Mouse (Mus musculus): ENCODE results near the gene Mto1. TPM values are rescaled to one million over a fixed set of nuclear protein-coding genes. Genes with fewer than 3 reads are reported as not detected.
"Not testable (repeated sequence)": the region's sequence is repeated elsewhere in the genome, so short reads cannot be mapped to it uniquely, and the experiment has no call there.

Mto1 gene
- polyA plus RNA-seq, 1 experiment from 2014 or later, result 28.8 TPM

DNA sequence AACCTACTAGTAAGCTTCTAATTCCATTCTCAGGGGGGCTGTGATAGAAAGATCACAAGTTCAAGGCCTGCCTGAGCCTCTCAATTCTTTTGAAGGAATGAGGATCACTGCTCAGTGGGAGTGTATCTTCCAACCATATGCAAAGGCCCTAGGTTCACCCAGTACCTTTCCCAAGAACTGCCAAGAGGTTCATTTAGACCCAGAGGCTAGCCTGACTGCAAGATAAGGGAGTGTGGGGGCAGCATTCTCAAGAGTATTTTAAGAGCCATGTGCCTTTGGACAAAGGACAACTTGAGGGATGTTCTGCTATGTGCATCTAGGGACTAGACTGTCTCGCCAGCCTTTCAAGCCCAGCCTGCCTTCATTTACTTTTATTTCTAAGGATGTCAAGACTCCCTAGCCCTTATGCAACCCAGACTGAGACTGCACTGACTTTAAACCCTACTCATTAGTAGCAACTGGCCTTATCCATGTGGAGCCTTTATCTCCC lies 28.6 kb downstream of the Mto1 start:
- peaks cover 71% of the 10 kb centered on the region for H3K36me3 ChIP-seq
- no peak overlapping the region for H3K27ac ChIP-seq
- no peaks in the 10 kb centered on the region for H3K27me3 ChIP-seq
- H3K4me1 ChIP-seq (replicated peaks), result peaks cover 31% of the 10 kb centered on the region
- H3K9me3 ChIP-seq, result no peaks in the 10 kb centered on the region
- ATAC-seq (ENCODE audit: low FRiP score), result no peak
- 6% methylated on average over 1 of the region's 1 CpGs for WGBS
- peak overlapping the region; percentile 23; the same call in 1 of the 2 replicates for H3K4me2 ChIP-seq
- H3K9ac ChIP-seq, result no peak overlapping the region
- H3K4me3 ChIP-seq, result no peak overlapping the region

DNA sequence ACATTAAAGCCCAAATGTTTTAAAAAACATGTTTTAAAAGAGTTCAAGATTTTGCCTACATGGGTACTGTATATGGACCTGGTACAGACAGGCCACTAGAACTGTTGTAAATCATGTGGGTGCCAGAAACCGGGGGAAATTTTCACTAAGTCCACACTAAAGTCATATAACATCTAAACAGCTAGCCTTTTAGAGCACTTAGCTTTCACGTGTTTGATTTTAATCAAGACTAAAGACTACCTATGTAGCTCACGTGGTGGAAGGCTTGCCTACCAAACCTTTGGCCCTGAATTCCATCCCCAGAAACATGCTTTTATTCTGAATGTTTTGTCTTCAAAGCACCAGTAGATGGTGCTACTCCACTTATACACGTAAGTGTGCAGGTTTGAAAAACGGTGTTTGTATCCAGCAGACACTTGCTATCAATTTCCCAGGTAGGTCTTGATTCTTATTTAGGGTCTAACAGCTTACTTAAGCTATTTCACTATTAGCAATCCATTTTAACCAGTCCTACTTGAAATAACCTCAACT lies 29.1 kb downstream of the Mto1 start:
- no peak overlapping the region for H3K27ac ChIP-seq
- peaks cover 31% of the 10 kb centered on the region for H3K4me1 ChIP-seq (replicated peaks)
- H3K4me3 ChIP-seq, result no peak overlapping the region
- H3K36me3 ChIP-seq, result peaks cover 69% of the 10 kb centered on the region
- H3K9ac ChIP-seq, result no peak overlapping the region
- no peaks in the 10 kb centered on the region for H3K9me3 ChIP-seq
- WGBS, result 4% methylated on average over 5 of the region's 5 CpGs
- no peaks in the 10 kb centered on the region for H3K27me3 ChIP-seq
- ATAC-seq (ENCODE audit: low FRiP score), result no peak
- H3K4me2 ChIP-seq, result peak overlapping the region; percentile 23

DNA sequence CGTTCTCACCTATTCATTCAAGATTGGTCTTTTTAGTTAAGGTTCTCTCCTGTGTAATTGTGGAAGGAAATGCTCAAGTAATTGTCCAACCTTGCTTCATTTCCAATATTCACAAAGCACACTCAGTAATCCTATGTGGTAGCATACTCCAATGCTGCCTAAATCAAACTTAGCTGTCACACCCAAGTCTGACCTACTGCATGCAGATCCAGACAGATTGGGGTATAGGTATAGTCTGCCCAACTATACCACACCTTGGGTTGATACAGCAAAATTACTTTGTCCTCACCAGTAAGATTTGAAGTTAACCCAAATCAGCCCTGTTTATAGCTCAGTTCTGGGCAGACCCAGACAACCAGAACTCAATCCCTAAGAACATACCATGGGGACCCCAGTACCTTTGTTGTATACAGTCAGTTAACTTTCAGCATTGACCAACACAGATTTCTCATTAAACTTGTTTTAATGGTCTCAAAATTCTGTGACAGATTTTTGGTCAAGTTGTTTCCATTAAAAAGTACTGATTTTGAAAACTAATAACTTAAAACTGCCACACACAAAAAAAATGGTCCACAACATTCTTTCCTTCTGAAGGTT lies 30.1 kb downstream of the Mto1 start:
- H3K27ac ChIP-seq; H3K9me3 ChIP-seq; H3K27me3 ChIP-seq; ATAC-seq (ENCODE audit: low FRiP score): not testable (repeated sequence)
- Histone ChIP-seq H3K9ac (peak overlapping the region; percentile 51; the same call in 1 of the 2 replicates), H3K36me3 (peaks cover 61% of the 10 kb centered on the region), H3K4me1 (replicated peaks) (peaks cover 40% of the 10 kb centered on the region), H3K4me2 (peak overlapping the region; percentile 23), H3K4me3 (peak overlapping the region; percentile 12; the same call in 1 of the 2 replicates)
- WGBS, result 61% methylated on average over 1 of the region's 1 CpGs

DNA sequence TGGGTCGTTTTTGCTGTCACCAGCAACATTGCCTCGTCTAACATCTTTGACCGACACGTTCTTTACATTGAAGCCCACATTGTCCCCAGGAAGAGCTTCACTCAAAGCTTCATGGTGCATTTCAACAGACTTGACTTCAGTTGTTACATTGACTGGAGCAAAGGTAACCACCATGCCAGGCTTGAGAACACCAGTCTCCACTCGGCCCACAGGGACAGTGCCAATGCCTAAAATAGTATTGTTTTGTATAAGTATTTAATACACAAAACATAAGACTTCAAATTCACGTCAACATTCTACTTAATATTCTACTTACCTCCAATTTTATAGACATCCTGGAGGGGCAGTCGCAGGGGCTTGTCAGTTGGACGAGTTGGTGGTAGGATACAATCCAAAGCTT lies 31.3 kb downstream of the Mto1 start:
- not testable (repeated sequence) for ATAC-seq (ENCODE audit: low FRiP score); H3K9me3 ChIP-seq; H3K27me3 ChIP-seq; H3K27ac ChIP-seq
- Histone ChIP-seq H3K36me3 (peaks cover 49% of the 10 kb centered on the region), H3K4me2 (peak overlapping the region; percentile 78), H3K9ac (peak overlapping the region; percentile 100), H3K4me3 (peak overlapping the region; percentile 98), H3K4me1 (replicated peaks) (peaks cover 40% of the 10 kb centered on the region)
- 28% methylated on average over 8 of the region's 8 CpGs for WGBS

DNA sequence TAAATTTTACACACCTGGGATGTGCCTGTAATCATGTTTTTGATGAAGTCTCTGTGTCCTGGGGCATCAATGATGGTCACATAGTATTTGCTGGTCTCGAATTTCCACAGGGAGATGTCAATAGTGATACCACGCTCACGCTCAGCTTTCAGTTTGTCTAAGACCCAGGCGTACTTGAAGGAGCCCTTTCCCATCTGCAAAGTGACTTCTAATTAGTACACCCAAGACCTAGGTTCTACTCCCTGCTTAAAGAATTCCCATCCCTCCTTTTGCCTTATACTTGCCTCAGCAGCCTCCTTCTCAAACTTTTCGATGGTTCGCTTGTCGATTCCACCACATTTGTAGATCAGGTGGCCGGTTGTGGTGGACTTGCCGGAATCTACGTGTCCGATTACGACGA lies 32.2 kb downstream of the Mto1 start:
- peak overlapping the region; percentile 98 for H3K4me3 ChIP-seq
- H3K27ac ChIP-seq, result peak overlapping the region; percentile 96; the same call in 1 of the 2 replicates
- H3K9me3 ChIP-seq; H3K27me3 ChIP-seq; ATAC-seq (ENCODE audit: low FRiP score): not testable (repeated sequence)
- peak overlapping the region; percentile 78 for H3K4me2 ChIP-seq
- peak overlapping the region; percentile 100 for H3K9ac ChIP-seq
- under 1% methylated on average over 13 of the region's 13 CpGs for WGBS
- H3K4me1 ChIP-seq (replicated peaks), result peaks cover 40% of the 10 kb centered on the region
- peaks cover 44% of the 10 kb centered on the region for H3K36me3 ChIP-seq

DNA sequence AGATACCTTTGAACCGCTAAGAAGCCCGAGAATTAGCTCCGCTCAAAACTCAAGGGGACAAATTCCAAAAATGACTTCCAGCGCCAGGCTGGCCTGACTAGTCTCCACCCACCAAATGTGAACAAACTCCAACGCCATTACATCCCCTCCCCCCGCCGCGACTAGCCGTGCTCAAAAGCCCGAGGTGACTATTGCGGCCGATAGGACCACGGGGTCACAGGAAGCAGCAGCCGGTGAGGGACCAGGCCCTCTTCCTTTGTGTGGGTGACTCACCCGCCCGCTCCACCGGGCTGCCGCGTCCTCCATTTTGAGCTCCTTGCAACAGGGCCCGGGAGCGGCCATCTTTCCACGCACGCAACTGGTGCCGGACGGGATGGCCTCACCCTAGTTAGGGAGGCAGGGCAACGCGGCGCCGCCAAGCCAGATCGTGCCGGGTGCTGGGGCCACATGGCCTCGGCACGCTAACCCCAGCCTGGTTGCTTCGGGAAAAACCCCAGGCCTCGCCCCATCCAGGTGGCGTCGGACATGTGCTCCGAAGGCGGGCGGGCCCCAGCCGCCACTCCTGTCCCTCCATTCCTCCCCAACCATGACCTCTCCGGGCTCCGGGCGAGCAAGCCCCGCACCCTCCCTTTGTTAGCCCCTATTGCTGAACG lies 32.8 kb downstream of the Mto1 start:
- peak overlapping the region; percentile 96 for H3K27ac ChIP-seq
- peak overlapping the region; percentile 78 for H3K4me2 ChIP-seq
- peak overlapping the region; percentile 100 for H3K9ac ChIP-seq
- no peaks in the 10 kb centered on the region for H3K27me3 ChIP-seq
- ATAC-seq (ENCODE audit: low FRiP score), result peak; percentile 29
- peaks cover 40% of the 10 kb centered on the region for H3K4me1 ChIP-seq (replicated peaks)
- peaks cover 41% of the 10 kb centered on the region for H3K36me3 ChIP-seq
- WGBS, result under 1% methylated on average over 46 of the region's 46 CpGs
- H3K4me3 ChIP-seq, result peak overlapping the region; percentile 98
- no peaks in the 10 kb centered on the region for H3K9me3 ChIP-seq

DNA sequence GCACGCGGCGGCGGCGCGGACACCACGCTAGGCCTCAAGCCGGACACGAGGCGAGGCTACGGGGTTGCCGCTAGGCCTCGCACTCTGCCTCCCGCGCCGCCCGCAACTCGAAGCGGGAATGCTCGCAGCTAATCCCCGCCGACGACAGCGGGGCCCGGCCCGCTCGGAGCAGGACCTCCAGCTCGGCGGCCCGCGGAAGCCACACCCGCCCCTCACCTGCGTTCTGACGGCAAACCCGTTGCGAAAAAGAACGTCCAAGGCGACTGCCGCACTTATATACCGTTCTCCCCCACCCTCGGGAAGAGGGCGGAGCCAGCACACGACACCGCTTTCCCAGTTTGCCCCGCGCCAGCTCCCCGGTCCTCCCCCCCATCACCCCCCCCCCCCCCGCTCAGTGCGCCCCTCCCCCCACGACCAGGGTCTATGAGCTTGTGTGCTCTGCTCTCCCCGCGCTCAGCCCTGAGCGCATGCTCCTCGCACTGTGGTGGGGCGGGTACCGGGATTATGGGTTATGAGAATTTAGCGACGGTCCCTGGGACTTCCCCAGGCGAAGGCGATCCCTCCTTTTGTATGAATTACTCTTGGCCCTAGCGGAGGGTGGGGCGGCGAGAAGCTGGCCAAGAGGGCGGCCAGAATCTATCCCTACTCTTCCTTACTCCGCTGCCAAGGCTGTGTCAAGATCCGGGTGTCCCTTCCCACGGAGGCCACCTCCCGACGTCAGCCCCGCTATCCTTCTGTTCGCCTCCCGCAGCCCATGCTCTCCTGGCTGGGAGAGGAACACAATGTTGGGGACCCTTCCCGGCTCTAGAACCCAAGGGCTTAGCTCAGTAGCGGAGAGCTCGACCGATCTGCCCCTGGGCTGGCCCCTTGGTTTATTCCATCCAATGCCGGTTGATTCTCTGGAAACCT lies 33.7 kb downstream of the Mto1 start:
- under 1% methylated on average over 65 of the region's 77 CpGs for whole genome bisulfite sequencing
- Histone ChIP-seq H3K4me2 (peak overlapping the region; percentile 78), H3K4me3 (peak overlapping the region; percentile 98), H3K36me3 (peaks cover 32% of the 10 kb centered on the region), H3K4me1 (replicated peaks) (peaks cover 37% of the 10 kb centered on the region), H3K27me3 (no peaks in the 10 kb centered on the region), H3K27ac (peak overlapping the region; percentile 100), H3K9ac (peak overlapping the region; percentile 100), H3K9me3 (no peaks in the 10 kb centered on the region)
- ATAC-seq (ENCODE audit: low FRiP score), result peak; percentile 99

DNA sequence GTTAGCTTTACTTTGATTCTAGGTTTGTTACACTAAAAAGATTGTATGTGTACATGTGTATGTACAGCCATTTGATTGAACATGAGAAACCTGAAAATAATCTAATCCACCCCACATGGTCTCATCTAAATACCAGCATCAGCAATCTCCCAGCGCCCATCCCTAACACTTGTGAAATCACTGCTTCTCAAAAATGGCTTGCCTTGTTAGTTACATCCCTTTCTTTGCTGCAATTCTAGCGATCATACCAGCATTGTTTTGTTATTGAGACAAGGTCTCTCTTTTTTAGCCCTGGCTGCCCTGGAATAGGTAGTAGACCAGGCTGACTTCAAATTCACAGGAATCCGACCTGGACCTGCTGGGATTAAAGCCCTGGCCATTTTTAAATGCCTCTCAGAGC lies 34.4 kb downstream of the Mto1 start:
- peak overlapping the region; percentile 100 for H3K27ac ChIP-seq
- H3K9me3 ChIP-seq, result no peaks in the 10 kb centered on the region

DNA sequence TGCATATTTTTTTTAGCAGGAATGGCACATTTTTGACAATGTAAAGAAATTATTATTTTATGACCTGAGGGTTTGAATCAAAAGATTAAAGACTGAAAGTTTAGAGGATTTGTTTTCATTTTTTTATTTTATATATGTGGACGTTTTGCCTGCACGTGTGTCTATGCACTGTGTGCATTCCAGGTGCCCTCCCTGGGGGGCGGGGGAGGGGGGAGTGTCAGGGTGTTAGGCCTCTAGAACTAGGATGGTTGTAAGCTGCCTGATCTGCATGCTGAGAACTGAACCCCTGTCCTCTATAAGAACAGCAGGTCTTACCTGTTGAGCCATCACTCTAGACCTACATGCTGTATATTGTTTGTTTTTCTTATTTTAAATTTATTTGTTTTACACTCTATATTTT lies 36.7 kb downstream of the Mto1 start:
- no peak for ATAC-seq (ENCODE audit: low FRiP score)
- Histone ChIP-seq H3K4me2 (no peak overlapping the region), H3K4me1 (replicated peaks) (peaks cover 22% of the 10 kb centered on the region), H3K4me3 (no peak overlapping the region), H3K9ac (no peak overlapping the region), H3K27ac (no peak overlapping the region), H3K27me3 (no peaks in the 10 kb centered on the region), H3K9me3 (no peaks in the 10 kb centered on the region), H3K36me3 (peaks cover 5% of the 10 kb centered on the region)
- WGBS, result 79% methylated on average over 3 of the region's 3 CpGs

More for the DNA sequence above, 34.4 kb downstream of the Mto1 start:
- Histone ChIP-seq H3K4me1 (replicated peaks) (peaks cover 32% of the 10 kb centered on the region), H3K36me3 (peaks cover 25% of the 10 kb centered on the region), H3K4me3 (peak overlapping the region; percentile 55), H3K27me3 (no peaks in the 10 kb centered on the region), H3K9ac (peak overlapping the region; percentile 89), H3K4me2 (peak overlapping the region; percentile 63)
- no peak for ATAC-seq (ENCODE audit: low FRiP score)
- 9% methylated on average over 3 of the region's 3 CpGs for WGBS

DNA sequence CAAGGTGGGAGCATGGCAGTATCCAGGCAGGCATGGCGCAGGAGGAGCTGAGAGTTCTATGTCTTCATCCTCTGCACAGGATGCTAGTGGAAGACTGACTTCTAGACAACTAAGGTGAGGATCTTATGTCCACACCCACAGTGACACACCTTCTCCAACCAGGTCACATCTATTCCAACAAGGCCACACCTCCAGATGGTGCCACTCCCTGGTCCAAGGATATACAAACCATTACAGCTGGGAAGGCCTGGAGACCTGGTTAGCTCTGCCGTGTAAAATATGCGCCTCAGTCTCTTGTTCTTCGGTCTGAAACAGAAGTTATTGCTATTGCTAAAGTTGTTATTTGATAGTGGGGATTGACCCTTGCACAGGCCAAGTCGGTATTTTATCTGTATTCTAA lies 40.0 kb downstream of the Mto1 start:
- not testable (repeated sequence) for ATAC-seq (ENCODE audit: low FRiP score); H3K36me3 ChIP-seq
- WGBS, result 95% methylated on average over 5 of the region's 5 CpGs

DNA sequence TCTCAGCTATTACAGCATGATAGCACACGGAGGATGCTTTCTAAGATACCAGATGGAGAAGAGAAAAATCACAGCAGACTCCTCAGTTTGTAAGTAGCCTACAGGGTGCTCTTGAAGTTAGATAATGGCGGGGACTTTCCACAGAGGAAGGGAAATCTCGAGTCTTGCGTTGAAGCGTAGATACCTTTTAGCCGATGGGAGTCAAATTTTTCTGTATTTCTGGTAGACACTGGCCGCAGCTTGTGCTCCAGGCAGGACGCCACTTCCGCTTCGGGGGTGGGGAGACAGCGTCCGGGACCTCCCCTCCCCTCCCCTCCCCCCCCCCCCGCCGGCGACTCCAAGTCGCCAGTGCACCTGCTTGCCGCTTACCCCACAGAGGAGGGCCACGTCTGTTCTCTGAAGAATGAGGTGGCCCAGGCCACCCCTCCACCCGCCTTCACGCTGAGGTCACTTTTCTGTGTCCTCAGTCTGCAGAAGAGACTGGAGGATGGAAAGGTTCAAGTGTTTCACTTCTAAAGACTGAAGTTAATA lies 40.9 kb downstream of the Mto1 start, which contains the start of gene Eef1a1:
Gene Eef1a1, minus strand, starts transcription at position 262 of the 531 bp plus-strand sequence.
- Histone ChIP-seq H3K36me3 (no peaks in the 10 kb centered on the region), H3K4me1 (replicated peaks) (peaks cover 8% of the 10 kb centered on the region), H3K27me3 (no peaks in the 10 kb centered on the region), H3K9ac (peak within 1 kb of the TSS; percentile 70), H3K9me3 (no peaks in the 10 kb centered on the region), H3K4me2 (peak within 1 kb of the TSS; percentile 67), H3K4me3 (peak within 1 kb of the TSS; percentile 40), H3K27ac (peak within 1 kb of the TSS; percentile 73)
- WGBS, result 6% methylated on average over 12 of the region's 20 CpGs
- ATAC-seq (ENCODE audit: low FRiP score), result peak; percentile 41; the same call in 1 of the 2 replicates

More for the DNA sequence above, 40.0 kb downstream of the Mto1 start:
- not testable (repeated sequence) for H3K4me1 ChIP-seq (replicated peaks); H3K9ac ChIP-seq; H3K9me3 ChIP-seq; H3K4me3 ChIP-seq; H3K27ac ChIP-seq; H3K27me3 ChIP-seq; H3K4me2 ChIP-seq
